Mouse (Mus musculus) c-Kit-positive CD71-positive TER-119-positive erythroid progenitor cells, embryonic 14.5 days (primary cell): Measurements from ENCODE around the gene Rab19.
"Not testable (repeated sequence)": the region's sequence is repeated elsewhere in the genome, so short reads cannot be mapped to it uniquely, and the experiment has no call there.

Experiments
- DNase-seq: peaks from one replicate; pipeline ENCODE4 v3.0.0-alpha.2; 2013; ENCODE audit warnings: low spot score

Rab19 gene

DNA sequence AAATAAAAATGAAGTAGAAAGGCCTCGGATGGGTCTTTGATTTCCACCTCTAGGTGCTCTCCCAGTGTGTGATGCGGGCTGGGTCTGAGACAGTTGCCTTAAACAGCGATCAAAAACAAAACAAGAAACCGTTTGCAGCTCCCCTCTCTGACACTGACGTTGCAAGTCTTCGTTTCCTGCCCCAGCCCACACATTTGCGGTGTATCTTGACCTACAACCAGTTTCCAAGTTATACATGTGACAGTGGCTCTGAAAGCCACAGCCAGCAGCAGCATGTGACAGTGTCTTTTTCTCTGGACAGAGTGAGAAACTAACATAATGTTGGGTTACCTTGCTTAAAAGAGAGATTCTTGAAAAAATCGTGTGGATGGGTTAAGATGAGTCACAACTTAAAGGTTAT, 1.2 kb upstream of the Rab19 start:
- DNase-seq: no peak

GRCm38 (mm10) chr6:39380276-39380675, 699 bp upstream of the Rab19 start:
- DNase-seq: no peak

GRCm38 (mm10) chr6:39389988-39390387, 9.0 kb downstream of the Rab19 start:
- DNase-seq: no peak

DNA sequence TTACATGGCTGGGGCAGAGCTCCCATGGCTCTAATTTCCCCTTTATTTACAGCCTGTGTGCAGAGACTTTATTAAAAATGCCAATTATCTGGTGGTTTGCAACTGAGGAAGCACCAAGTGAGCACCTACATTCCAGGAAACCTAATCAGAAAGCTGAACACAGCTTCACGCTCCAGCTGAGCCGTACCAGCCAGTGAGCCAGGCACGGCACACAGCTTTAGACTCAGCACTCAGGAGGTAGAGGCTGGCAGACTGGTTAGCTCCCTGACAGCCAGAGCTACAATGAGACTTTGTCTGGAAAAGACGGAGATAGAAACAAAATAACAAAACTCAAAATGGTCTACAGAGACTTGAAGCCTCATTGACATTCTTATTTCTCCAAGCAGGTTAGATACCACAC, 14.5 kb downstream of the Rab19 start:
- no peak for DNase-seq

DNA sequence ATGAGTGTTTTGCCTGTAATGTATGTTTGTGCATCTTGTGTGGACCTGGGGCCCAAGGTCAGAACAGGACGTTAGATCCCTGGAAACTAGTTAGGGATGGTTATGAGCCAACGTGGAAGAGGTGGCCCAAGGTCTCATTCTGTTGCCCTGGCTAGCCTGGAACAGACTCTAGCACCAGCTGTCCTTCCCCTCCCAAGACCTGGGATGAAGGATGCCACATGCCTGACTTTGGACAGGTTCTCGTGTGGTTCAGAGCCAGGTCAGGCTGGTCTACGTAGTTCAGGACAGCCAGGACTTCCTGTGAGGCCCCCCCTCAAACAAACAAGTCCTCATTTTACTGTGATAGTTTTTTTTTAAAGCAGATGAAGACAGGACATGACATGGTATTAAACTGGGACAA, 14.9 kb downstream of the Rab19 start:
- no peak for DNase-seq

DNA sequence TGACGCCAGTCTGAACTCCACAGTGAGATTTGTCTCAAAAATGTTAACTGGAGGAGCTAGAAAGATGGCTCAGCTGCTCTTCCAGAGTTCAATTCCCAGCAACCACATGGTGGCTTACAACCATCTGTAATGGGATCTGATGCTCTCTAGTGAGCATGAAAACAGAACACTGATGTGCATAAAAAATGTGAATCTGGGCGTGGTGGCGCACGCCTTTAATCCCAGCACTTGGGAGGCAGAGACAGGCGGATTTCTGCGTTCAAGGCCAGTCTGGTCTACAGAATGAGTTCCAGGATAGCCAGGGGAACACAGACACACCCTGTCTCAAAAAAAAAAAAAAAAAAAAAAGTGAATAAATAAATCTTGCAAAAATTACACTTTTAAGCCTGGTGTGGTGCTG, 16.1 kb downstream of the Rab19 start:
- no peak for DNase-seq

DNA sequence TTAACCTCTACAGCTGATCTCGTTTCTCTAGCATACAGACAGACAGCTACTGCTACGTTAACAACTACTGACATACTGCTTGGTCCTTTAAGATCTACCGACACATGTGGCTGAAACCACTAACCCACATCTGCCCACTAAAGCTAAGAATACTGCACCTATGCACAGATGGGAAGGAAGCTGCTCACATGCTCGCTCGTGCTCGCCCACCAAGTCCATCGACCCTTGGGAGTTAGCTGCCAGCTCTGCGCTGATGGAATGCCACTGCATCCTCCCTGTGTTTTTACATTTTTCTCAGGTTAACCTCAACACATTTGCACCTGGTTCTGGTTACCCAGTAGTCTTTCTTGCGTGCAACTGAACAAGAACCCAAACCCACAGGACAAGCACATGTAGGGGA, 17.4 kb downstream of the Rab19 start:
- DNase-seq: no peak

- DNase-seq: no peak
These were observed 19.4 kb downstream of the Rab19 start for GRCm38 (mm10) chr6:39400343-39400742.

- DNase-seq: no peak
These were observed 22.2 kb downstream of the Rab19 start for GRCm38 (mm10) chr6:39403136-39403535.

DNA sequence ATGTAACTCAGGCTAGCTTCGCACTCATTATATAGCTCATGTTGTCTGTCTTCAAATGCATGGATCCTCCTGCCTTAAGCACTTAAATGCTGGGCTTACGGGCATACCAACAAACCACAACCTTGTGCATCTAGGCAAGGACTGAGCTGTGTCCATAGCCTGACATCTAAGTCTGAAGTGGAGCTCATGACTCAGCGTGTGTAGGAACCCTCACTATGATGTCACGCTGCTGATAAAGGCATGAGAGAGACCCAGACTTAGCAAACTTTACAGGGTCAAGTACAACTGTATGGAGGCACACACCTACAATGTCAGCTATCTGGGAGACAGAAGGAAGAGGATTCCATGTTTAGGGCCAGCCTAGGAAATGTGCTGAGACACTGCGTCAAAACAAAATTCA, 25.5 kb downstream of the Rab19 start:
- DNase-seq: no peak

DNA sequence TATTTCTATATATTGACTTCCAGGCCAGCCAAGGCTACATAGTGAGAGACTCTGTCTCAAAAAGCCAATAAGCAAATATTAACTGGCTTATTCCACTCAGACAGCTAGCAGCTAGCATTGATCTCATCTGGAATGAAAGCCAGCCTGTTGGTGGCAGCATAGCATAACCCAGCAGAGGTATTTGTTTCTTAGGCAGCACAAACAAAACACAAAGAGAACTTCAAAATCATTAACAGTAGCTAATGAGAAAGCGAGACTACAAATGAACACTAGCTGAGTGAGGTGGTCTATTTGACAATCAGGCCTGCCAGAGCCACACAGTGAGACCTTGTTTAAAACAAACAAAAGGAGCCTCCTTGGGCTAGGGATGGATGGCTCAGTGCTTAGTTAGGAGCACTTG, 33.1 kb downstream of the Rab19 start:
- DNase-seq: no peak

DNA sequence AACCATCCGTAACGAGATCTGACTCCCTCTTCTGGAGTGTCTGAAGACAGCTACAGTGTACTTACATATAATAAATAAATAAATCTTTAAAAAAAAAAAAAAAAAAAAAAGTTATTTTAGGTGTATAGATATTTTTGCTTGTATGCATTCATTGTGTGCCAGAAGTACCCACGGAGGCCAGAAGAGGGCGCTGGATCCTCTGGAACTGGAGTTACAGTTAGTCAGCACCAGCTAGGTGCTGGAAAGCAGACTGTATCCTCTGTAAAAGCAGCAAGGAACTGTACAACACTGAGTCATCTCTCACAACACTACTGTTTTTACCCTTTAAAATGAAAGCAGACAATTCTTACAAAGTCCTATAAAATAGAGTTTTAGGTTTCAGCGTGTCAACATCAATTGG, 34.8 kb downstream of the Rab19 start:
- peak; percentile 78 for DNase-seq

GRCm38 (mm10) chr6:39416654-39417053, 35.7 kb downstream of the Rab19 start:
- not testable (repeated sequence) for DNase-seq

DNA sequence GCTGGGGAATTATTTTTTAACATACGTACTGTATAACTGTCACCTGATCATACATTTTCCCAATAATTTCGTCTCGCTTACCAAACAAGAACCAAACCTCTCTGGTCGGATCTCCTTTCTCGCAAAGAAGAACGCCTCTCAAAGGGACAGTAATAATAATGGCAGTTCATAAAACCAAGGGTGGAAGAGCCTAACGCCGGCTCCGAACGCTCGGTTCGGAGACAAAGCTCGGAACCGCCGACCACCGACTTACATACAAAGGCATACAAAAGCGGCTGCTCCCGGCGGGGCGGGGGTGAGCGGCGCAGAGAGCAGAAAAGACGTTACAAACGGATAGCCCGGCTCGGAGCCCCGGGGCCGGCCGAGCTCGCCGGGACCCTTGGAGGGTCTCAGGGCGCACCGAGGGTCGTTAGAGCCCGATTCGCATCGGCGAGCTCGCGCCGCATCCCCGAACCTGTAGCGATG, 38.4 kb downstream of the Rab19 start:
- no peak for DNase-seq

GRCm38 (mm10) chr6:39419851-39420721, 39.1 kb downstream of the Rab19 start, which contains the start of gene Mkrn1:
Gene Mkrn1, minus strand, starts transcription at chr6:39420462.
- DNase-seq: peak; percentile 86

- DNase-seq: no peak
These were observed 39.9 kb downstream of the Rab19 start for GRCm38 (mm10) chr6:39420867-39421266.

GRCm38 (mm10) chr6:39423130-39423551, 42.2 kb downstream of the Rab19 start:
- DNase-seq: no peak

- DNase-seq: peak; percentile 79
These were observed 42.7 kb downstream of the Rab19 start for GRCm38 (mm10) chr6:39423686-39424085.

DNA sequence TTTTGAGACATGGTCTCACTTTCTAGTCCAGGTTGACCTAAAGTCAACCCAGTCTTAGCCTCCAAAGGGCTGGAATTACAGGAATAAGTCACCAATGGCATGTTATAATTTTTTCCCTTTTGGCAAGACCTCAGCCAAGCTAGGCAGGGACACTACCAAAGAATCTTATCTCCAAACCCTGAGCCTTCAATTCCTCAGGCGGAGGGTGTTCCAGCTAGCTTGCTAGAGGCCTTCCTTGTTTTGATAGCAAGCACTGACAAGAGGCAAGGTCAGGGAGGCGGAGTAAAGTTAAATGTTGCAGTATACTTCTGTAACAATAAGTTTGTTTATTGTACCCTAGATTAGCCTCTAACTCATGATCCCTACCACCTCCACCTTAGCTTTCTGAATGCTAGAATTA, 44.2 kb downstream of the Rab19 start:
- DNase-seq: no peak

GRCm38 (mm10) chr6:39426725-39427124, 45.8 kb downstream of the Rab19 start:
- DNase-seq: no peak

DNA sequence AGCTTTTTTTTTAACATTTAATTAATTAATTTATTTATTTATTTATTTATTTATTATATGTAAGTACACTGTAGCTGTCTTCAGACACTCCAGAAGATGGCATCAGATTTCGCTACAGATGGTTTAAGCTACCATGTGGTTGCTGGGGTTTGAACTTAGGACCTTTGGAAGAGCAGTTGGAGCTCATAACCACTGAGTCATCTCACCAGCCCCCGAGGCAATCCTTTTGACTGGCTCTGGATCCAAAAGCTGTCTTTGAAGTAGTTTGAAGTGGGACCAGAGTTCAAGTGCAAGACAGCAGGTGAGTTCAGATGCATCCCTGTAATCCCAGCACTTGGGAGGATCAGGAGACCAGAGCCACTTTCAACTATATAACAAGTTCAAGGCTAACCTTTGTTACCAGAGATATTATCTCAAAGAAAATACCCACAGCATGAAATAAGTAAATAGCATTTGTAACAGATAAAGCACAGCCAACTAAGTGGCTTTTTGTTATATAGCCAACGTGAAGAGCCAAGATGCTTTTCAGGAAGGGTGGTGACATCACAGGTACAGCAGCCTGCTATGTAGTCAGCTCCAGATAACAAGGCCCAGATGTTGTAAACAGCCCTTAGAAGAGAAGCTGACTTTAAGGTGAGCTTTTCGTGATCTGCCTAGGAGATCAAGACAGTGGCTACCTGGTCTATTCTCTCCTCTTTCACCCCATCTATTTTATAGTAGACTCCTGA, 46.5 kb downstream of the Rab19 start:
- no peak for DNase-seq

DNA sequence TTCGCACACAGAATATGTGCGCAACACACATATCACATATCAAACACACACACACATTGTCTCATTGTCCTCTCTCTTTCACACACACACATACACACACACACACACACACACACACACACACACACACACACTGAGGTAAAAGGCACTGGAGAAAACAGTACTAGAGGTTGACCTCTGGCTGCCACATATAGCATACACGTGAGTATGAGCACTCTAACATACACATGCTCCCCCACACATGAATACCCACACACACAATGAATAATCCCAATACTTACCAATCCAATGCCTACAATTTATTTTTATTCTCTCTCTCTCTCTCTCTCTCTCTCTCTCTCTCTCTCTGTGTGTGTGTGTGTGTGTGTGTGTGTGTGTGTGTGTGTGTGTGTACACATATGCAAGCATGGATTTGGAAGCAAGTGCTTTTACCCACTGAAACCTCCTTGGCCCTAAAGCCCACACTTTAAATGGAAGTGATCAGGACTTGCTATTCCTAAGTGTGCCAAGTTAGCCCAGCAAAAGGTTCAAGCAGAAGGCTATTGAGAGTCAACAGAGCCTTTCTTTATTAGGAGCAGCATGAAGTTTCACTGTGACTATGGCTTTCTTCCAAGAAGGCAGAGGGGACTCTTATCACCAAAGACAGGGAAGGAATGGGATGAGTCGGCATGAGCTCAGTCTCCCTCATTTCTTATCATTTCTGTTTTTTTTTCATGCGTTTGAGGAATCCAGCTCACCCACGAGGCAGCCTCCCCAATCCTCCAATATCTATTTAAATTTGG, 48.2 kb downstream of the Rab19 start:
- peak; percentile 86 for DNase-seq
